Mouse (Mus musculus) frontal cortex, postnatal 36 days (tissue): ENCODE data around the gene Ndufv1.

Experiments
- DNase-seq, 2 experiments: peaks; one replicate each; pipeline ENCODE4 v3.0.0; 2022; ENCODE audit warnings: low spot score in 2 of 2

The Ndufv1 gene

GRCm38 (mm10) chr19:4001752-4002151 is 10.9 kb downstream of the Ndufv1 start:
- no peak for DNase-seq

DNA sequence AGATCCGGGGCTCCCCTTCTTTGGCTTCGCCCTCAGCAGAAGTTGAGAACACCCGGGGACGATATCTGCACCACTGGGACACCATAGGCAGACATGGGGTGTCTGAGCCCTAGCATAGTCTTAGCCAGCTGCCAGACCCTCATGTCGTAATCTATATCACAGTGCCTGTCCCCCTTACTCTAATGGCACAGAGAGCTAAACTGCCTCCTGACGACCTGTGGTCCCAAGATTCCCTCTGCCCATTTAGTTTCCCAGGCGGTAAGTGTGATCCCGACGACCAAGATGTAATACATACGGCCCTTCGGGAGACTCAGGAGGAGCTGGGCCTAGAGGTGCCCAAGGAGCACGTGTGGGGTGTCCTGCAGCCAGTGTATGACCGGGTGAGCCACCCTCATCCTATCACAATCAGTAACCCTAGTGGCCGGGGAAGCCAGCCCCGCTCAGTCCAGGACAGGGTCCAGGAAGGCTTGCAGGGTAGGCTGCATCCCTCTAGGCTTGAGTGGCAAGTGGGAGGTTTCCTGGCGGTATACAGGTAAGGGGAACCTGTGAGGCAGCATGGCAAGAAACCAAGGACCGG is 11.6 kb downstream of the Ndufv1 start:
- DNase-seq = no peak

- DNase-seq = peak; percentile 97
Observed at GRCm38 (mm10) chr19:4000119-4000900, 12.3 kb downstream of the Ndufv1 start, which contains the start of the genes Nudt8 and Gm49405. TSS of gene Nudt8 (plus strand) at chr19:4000580. TSS of gene Gm49405 (plus strand) at chr19:4000626.

- no peak for DNase-seq
Observed at GRCm38 (mm10) chr19:3999121-3999730, 13.4 kb downstream of the Ndufv1 start.

- DNase-seq = no peak
Observed at GRCm38 (mm10) chr19:3998335-3998734, 14.3 kb downstream of the Ndufv1 start.

DNA sequence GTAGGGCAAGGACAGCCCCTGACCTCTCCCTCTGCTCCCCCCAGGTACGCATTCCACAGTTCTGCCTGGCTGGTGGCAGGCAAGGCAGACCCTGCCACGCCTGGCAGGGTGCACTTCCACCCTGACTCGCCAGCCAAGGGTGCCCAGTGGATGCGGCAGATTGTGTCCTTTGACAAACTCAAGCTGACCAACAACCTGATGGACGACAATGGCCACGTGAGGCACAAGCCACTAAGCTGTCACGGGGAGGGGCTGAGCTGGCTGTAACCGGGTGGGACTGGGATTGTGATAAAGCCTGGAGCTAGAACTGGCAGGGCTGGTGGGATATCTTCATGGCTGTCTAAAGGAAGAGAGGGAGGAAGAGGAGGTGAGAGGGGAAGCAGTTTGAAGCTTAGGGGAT is 15.4 kb downstream of the Ndufv1 start:
- no peak for DNase-seq

DNA sequence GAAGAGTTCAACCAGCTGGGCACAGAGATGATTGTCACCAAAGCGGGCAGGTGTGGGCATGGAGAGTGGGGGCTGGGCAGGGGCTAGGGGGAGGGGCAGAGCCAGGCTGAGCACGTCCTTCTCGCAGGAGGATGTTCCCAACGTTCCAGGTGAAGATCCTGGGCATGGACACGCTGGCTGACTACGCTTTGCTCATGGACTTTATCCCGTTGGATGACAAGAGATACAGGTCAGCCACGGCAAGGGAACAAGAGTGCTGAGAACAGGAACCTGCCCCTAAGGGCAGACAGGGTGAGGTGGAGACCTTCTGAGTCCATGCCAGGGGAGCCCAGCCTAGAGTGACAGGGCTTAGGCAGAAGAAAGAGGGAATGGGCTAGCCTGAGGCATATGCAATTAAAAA is 15.9 kb downstream of the Ndufv1 start:
- DNase-seq = no peak

- no peak for DNase-seq
Observed at GRCm38 (mm10) chr19:3996106-3996505, 16.5 kb downstream of the Ndufv1 start.

DNA sequence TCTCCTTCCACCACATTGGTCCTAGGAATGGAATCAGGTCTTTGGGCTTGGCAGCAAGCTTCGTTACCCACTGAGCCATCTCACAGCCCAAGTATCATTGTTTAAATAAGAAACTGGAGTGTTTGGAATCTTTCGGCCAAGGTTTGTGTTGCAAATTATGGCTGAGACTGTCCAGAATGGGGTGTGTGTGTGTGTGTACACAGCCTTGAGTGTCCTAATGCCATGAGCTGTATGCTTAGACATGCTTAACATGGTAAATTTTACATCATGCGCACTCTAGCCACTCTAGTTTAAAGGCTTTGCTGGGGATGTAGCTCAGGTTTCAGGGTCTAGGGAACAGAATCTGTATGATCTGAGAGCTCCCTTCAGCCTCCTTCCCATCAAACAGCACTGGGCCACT is 17.1 kb downstream of the Ndufv1 start:
- DNase-seq = no peak

GRCm38 (mm10) chr19:3994932-3995331 is 17.7 kb downstream of the Ndufv1 start:
- no peak for DNase-seq

- DNase-seq = no peak
Observed at GRCm38 (mm10) chr19:3992416-3992815, 20.2 kb downstream of the Ndufv1 start, which contains the start of gene Tbx10. TSS of gene Tbx10 (plus strand) at chr19:3992752.

DNA sequence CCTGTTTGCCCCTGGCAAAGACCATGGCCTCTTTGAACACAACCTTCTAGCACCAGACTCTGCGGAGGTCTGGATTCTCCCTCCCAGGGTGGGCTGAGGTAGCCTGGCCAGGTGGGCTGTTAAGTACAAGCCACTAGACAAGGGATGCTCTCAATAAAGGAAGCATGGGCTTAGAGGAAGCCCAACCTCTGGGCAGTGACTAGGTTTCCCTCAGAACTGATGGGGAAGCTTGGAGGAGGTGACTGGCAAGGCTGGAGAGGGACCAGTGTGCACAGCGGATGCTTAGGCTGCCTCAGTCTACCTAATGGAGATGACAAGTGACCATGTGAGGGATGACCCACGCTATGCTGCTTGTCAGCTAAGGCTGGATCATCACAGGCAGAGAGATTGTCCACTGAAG is 20.6 kb downstream of the Ndufv1 start:
- no peak for DNase-seq

DNA sequence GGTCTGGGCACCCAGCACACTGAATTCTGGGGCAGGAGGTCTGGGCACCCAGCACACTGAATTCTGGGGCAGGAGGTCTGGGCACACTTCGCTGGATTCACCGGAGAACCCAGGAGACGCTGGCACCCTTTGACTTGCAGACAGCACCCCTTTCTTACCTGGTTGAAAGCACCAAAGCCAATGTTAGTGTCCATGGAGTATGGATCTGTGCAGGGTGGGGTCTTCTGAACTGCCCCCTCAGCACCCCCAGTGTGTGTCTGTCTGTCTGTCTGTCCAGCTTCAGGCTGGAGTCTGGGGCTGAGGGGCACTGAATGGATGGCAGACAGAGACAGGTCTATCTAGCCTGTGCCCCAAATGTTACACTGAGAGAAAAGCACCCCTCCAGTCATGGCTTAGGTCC is 21.0 kb downstream of the Ndufv1 start:
- no peak for DNase-seq

DNA sequence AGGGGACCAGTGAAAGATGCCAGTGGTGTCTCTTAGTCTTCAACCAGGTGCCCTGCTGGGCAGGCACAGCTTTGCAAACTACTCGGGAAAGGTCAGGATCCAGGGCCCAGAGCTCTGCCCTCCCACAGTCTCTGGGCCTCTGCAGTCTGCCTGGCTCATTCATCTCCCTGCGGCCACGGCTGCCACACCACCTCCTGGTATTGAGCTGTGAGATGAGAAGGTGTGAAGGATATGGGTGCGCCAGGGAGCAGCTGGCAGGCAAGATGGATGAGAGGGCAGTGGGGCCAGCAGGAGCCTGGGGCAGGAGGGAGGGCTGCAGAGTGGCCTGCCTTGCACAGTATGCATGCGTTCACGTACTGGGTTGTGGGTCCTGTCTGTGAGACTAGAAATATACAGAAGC is 21.8 kb downstream of the Ndufv1 start:
- DNase-seq = no peak

GRCm38 (mm10) chr19:3988750-3989149 is 23.9 kb downstream of the Ndufv1 start:
- no peak for DNase-seq

GRCm38 (mm10) chr19:3988066-3988465 is 24.5 kb downstream of the Ndufv1 start:
- DNase-seq = no peak

DNA sequence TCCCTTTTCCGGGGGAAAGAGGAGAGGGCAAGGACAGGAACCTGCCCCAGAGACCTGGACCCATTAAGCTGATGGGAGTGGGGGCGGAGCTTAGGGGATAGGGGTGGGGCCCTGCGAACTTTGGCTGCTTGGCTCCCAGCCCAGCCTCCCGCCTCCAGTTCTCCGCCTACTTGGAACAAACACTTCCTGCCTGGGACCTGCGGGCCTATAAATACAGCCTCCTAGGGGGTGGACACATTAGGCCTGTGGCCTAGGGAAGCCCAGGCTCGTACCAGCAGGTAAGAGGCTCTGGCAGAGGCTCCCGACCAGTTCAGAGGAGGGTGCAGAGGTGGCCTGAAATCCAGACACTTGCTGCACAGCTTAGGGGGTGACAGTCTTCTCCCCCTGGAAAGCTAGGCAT is 26.3 kb downstream of the Ndufv1 start, which contains the start of gene Acy3:
Acy3 (plus strand) TSS at position 237 of the 400 bp plus-strand sequence.
- DNase-seq = peak; percentile 57 to 58

DNA sequence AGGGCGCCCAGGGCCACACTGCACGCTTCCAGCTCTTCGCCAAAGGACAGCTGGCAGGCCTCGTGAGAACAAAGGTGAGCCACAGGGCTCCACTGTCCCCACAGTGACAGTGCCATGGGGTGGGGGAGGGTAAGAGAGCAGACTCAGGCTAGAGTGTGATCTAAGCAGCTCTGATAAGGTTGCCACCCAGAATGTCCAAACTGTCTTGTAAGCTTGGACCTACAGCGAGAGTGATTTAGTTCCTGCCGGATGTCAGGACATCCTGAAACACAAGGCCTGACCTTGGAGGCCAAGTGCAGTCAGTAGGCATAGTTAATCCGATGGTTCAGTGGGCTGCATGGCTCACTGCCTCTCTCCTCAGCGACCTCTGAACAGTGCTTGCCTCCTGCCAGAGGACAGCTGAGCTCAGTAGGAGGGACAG is 27.3 kb downstream of the Ndufv1 start:
- DNase-seq = no peak

DNA sequence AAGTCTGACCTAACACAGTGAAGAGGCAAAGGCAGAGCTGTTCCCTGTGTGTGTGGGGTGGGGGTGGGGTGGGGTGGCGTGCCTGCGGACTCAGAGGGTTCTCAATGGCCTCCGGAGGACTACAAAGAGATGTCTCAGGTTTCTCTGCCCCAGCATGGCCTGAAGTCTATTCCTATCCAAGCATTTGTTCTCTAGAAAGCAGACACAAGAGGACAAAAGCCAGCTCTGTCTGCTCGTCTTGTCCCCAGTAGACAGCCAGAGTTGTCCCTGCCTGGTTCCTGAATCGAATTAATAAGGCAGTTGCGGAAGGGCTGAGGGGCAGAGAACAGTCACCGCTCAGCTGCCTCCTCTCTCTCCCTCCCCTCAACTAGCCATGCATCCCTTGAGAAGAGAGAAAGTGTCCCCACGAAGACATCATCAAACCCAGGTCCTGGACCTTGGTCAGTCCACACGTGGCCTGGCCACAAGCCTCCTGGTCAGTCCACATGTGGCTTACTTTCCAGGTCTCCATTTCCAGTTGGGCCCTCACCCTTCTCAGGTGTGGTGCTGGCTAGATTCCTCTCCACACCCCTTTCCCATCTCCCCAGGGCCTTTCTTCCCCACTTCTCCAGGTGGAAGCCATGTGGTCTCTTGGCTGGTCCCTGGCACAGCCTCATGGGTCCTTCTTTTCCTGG is 28.9 kb downstream of the Ndufv1 start:
- DNase-seq = no peak

DNA sequence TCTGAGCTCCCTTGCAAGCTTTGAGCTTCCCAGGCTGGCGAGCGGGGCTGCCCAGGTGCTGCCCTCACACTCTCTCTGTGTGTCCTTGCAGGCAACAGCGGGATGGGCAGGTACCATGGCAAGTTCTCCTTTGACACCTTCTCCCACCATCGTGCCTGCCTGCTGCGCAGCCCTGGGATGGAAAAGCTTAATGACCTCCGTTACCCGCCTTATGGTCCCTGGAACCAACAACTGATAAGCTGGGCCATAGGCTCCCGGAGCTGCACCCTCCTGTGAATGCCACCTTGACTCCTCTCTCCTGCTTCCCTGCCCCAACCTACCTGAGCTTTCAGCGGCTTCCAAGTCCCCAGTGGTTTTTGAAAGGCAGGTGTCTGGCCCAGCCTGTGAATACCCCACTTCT is 31.7 kb downstream of the Ndufv1 start:
- no peak for DNase-seq

GRCm38 (mm10) chr19:3980309-3980708 is 32.3 kb downstream of the Ndufv1 start:
- peak; percentile 69 to 87 for DNase-seq

DNA sequence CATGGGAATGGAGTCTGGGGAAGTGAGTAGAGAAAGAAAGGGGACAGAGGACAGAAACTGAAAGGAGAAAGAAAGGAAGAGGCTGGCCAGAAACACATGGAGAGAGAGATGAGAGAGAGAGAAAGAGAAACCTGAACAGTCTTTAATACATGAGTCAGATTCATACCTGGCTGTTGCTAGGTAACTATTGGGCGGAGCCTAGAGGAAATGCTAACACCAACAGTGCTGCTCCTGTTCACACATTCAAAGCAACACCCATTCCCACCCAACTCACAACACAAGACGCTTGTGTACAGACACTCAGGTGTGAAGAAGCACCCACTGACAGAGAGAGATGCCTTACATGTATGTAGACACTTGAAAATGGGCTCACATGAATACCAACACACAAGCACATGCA is 36.7 kb downstream of the Ndufv1 start:
- DNase-seq = no peak
